Mouse (Mus musculus): ENCODE data around the gene Tfdp2. TPM values are rescaled to one million over a fixed set of nuclear protein-coding genes. Genes with fewer than 3 reads are reported as not detected.

Tfdp2 gene
- polyA plus RNA-seq, 1 experiment = 7.4 TPM

DNA sequence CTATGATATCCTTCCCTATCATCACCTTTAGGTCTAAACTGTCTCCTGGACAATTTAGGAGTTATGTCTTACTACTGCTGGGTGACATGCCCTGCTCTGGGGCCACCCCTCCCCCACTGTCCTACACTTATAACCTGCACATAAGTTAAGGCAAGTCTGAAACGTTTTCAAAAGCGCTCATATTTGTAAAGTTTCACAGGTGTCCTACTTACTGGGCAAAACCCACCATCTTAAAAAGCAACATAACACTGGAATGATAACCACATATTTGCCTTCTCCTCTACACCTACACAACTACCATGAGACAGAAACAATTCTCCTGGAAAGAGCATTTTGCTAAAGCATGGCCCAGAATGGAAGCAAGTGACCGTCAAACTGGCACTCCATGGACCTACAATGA is 164.0 kb downstream of the Tfdp2 start:
- WGBS = 87% methylated on average over 3 of the region's 3 CpGs
- DNase-seq (ENCODE audit: low read depth, low spot score) = no peak

GRCm38 (mm10) chr9:96363581-96364140 is 167.6 kb downstream of the Tfdp2 start:
- WGBS = 1% methylated on average over 64 of the region's 64 CpGs

GRCm38 (mm10) chr9:96364141-96364838 is 168.2 kb downstream of the Tfdp2 start, which contains the start of gene Atp1b3:
Atp1b3 (minus strand) TSS chr9:96364442.
- peak; percentile 84 for DNase-seq (ENCODE audit: low read depth, low spot score)
- 1% methylated on average over 76 of the region's 81 CpGs for WGBS

More at GRCm38 (mm10) chr9:96363581-96364140, 167.6 kb downstream of the Tfdp2 start:
- peak; percentile 32 for DNase-seq (ENCODE audit: low read depth, low spot score)

GRCm38 (mm10) chr9:96365271-96365872 is 169.3 kb downstream of the Tfdp2 start:
- no peak for DNase-seq (ENCODE audit: low read depth, low spot score)
- WGBS = 49% methylated on average over 6 of the region's 6 CpGs

DNA sequence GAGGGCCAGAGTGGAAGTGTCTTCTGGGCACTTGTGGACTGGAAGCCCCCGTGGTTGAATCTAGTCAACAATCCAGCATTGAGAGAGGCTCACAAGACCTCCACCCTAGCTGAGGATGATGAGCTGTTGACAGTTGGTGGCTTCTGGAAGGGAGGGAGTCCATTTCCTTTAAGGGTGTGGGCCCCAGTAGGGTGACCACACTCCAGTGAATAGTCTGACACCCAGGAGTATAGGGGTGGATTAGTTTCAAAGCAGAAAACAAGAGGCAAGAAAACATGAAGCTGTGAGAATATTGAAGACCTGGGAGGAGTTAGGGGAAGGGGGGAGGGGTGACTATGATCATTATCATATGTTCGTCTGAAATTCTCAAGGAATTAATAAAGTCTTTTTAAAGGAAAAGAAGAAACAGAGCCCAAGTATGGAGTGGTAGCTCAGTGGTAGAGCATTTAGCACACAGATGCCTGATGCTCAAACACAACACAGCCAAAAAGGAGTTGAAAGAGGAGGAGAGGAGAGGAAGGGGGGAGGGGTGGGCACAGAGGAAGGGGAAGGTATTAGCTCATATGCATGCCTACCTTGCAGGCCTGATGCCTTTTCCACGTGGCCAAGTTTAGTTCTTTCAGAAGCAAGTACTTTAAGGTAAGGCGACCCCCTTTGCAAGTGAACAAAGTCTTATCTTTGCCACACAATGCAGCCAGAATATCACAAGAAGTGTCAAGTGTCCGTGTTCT is 173.7 kb downstream of the Tfdp2 start:
- 67% methylated on average over 5 of the region's 5 CpGs for WGBS
- DNase-seq (ENCODE audit: low read depth, low spot score) = no peak

DNA sequence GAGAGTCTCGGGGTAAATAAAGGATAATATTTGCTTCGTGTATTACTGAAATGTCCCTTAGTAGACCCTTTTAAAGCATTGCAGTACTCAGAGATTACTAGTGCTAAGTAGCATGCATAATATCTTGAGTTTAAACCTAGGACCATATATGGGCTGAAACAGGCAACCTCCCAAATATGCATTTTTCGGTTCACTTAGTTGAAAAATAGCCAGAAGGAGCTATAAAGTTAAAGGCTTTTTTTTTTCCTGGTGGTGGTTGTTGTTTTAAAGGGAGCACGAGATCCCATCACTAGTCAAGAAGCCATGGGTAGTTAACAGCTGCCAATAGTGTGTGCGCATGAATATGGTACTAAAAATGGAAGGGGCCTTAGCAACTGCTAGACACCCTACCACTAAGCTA is 175.0 kb downstream of the Tfdp2 start:
- DNase-seq (ENCODE audit: low read depth, low spot score) = no peak
- WGBS = 70% methylated on average over 5 of the region's 5 CpGs

Other genes with a start within 250 kb of the Tfdp2 start
- 2.9 and 4.6 TPM in 2 replicates for gene Xrn1, start 241.5 kb upstream of the Tfdp2 start, polyA plus RNA-seq (2012; rRNA removed)
- 2.0 and 4.1 TPM in 2 replicates for gene Gk5, start 76.9 kb upstream of the Tfdp2 start, polyA plus RNA-seq (2012; rRNA removed)
- gene Atp1b3, start 168.2 kb downstream of the Tfdp2 start, polyA plus RNA-seq (2012; rRNA removed) = 32.7 and 35.4 TPM in 2 replicates

Data from large intestine, adult 2 months (tissue).